Mouse (Mus musculus) ES-Bruce4 (cell line): Measurements from ENCODE around the gene 1700014D04Rik.
"Not testable (repeated sequence)": the region's sequence is repeated elsewhere in the genome, so short reads cannot be mapped to it uniquely, and the experiment has no call there.

ENCODE experiments used
- CTCF ChIP-seq: IDR thresholded peaks from one replicate; pipeline ENCODE4 v1.8.1; 2011; ENCODE audit warnings: low read depth, low read length
- EP300 ChIP-seq: IDR thresholded peaks from 2 replicates; pipeline ENCODE4 v1.6.1; 2011; ENCODE audit warnings: low read depth, low read length; ENCODE audit not compliant: insufficient read depth
- POLR2A ChIP-seq: IDR thresholded peaks from one replicate; pipeline ENCODE4 v1.8.1; 2011; ENCODE audit warnings: low read length; ENCODE audit not compliant: insufficient read depth

GRCm38 (mm10) chr13:59711984-59712383 lies 34.6 kb downstream of the 1700014D04Rik start, which contains the start of gene Spata31d1b:
- TF ChIP-seq CTCF, POLR2A, EP300: not testable (repeated sequence)
